ENCODE assay signal across 8 mouse cellular contexts in the genomic region with DNA sequence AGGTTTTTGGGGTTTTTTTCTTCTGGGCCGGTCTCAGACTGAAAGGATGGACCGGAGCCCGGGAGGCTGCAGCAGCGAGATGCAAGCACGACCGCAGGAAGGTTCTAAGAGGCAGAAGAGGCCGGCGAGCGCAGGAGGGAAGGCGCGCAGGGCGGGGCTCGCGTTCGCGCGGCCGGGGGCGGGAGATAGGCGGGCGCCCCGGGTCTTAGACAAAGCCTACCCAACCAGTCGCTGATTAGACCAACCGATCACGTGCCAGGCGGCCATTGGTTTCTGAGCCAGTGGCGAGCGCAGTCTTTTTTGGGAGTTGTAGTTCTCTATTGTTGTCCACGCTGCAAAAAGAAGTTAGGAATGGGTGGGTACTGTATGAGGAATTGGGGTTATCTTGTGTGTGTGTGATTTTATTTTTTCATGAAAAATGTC. TPM values are rescaled to one million over a fixed set of nuclear protein-coding genes. Genes with fewer than 3 reads are reported as not detected.
DNase-seq lines count a peak whose midpoint lies in the region; ATAC-seq and TF ChIP-seq lines count a peak whose summit lies in the region.

A gene (minus strand): TSS at position 185 of the 423 bp plus-strand sequence.

- H3K4me1 ChIP-seq in E14TG2a.4 (replicated peaks; ENCODE audit: low read depth, low read length), result peaks cover 54% of the 10 kb centered on the region
- H3K4me1 ChIP-seq in forebrain, embryonic 13.5 days, result peaks cover 64% of the 10 kb centered on the region
- peaks cover 51% of the 10 kb centered on the region for H3K4me1 ChIP-seq in neural tube, embryonic 15.5 days

- intact Hi-C loops in heart, postnatal 10 days (cut with DNase I), result no loop called here

- WGBS in forebrain, embryonic 13.5 days, result under 1% methylated on average over 29 of the region's 29 CpGs
- under 1% methylated on average over 29 of the region's 29 CpGs for WGBS in neural tube, embryonic 15.5 days

- peak within 1 kb of the TSS; percentile 100 for H3K27ac ChIP-seq in forebrain, embryonic 13.5 days
- peak within 1 kb of the TSS; percentile 96 for H3K27ac ChIP-seq in neural tube, embryonic 15.5 days (replicated peaks)

- H3K9me3 ChIP-seq in E14TG2a.4 (ENCODE audit: low read length), result no peaks in the 10 kb centered on the region
- H3K9me3 ChIP-seq in forebrain, embryonic 13.5 days (replicated peaks), result no peaks in the 10 kb centered on the region
- no peaks in the 10 kb centered on the region for H3K9me3 ChIP-seq in neural tube, embryonic 15.5 days (replicated peaks)

- H3K27me3 ChIP-seq in E14TG2a.4 (ENCODE audit: insufficient read depth, low read length), result no peaks in the 10 kb centered on the region
- H3K27me3 ChIP-seq in forebrain, embryonic 13.5 days, result no peaks in the 10 kb centered on the region
- no peaks in the 10 kb centered on the region for H3K27me3 ChIP-seq in neural tube, embryonic 15.5 days (replicated peaks)

- peak within 1 kb of the TSS; percentile 92 for H3K4me2 ChIP-seq in forebrain, embryonic 13.5 days
- H3K4me2 ChIP-seq in neural tube, embryonic 15.5 days, result peak within 1 kb of the TSS; percentile 71

- peak; percentile 78 for ATAC-seq in forebrain, embryonic 13.5 days
- peak; percentile 80 for ATAC-seq in neural tube, embryonic 15.5 days (ENCODE audit: low FRiP score)

- DNase-seq in c-Kit-positive CD71-positive TER-119-positive erythroid progenitor cells, embryonic 14.5 days (ENCODE audit: low spot score), result peak; percentile 94
- peak; percentile 97 for DNase-seq in heart, postnatal 10 days
- peak; percentile 98 for DNase-seq in layer of hippocampus, adult 11-12 months (ENCODE audit: low spot score)
- peak; percentile 97 for DNase-seq in lung, adult 18-20 months
- peak; percentile 92 for DNase-seq in testis, postnatal 14 days (ENCODE audit: low spot score)

- peak within 1 kb of the TSS; percentile 97 for H3K4me3 ChIP-seq in E14TG2a.4 (replicated peaks; ENCODE audit: low read length)
- H3K4me3 ChIP-seq in forebrain, embryonic 13.5 days, result peak within 1 kb of the TSS; percentile 95
- H3K4me3 ChIP-seq in neural tube, embryonic 15.5 days (replicated peaks), result peak within 1 kb of the TSS; percentile 70

- peaks cover 42% of the 10 kb centered on the region for H3K36me3 ChIP-seq in E14TG2a.4 (ENCODE audit: insufficient read depth, low read length)
- H3K36me3 ChIP-seq in forebrain, embryonic 13.5 days (ENCODE audit: poor library complexity, severe bottlenecking), result peaks cover 37% of the 10 kb centered on the region
- peaks cover 33% of the 10 kb centered on the region for H3K36me3 ChIP-seq in neural tube, embryonic 15.5 days

- TF ChIP-seq CTCF in E14TG2a.4 (conservative IDR thresholded peaks at IDR 0.05; ENCODE audit: low read length), result no peak

- H3K9ac ChIP-seq in forebrain, embryonic 13.5 days, result peak within 1 kb of the TSS; percentile 100
- peak within 1 kb of the TSS; percentile 96 for H3K9ac ChIP-seq in neural tube, embryonic 15.5 days (replicated peaks)

RNA-seq across cellular contexts. Expression of the gene that starts here (rescaled TPM):
- polyA plus RNA-seq in forebrain, embryonic 13.5 days (2015; fragmentation: Nextera tagmentation; extraction: Ambion mirVana), result 1,790 and 1,841 TPM in 2 replicates
- 100 to 1,000 TPM; 358 to 363 TPM for total RNA-seq in heart, postnatal 10 days (2021)
- polyA plus RNA-seq in neural tube, embryonic 15.5 days (2015; fragmentation: Nextera tagmentation; extraction: Ambion mirVana), result 1,339 and 1,471 TPM in 2 replicates

Comparison
In these comparisons a context has a peak if more than half of its experiments do, and no peak if none do; other contexts are left out.
1. Peak in every context shown above with its lines: DNase-seq, ATAC-seq, H3K4me3 ChIP-seq and H3K27ac ChIP-seq.